Mouse (Mus musculus) forebrain, postnatal 0 days (tissue): ENCODE results near the gene Mamstr. TPM values are rescaled to one million over a fixed set of nuclear protein-coding genes. Genes with fewer than 3 reads are reported as not detected.

Source experiments
- ATAC-seq: fragments of 200-750 bp; cut with Nextera tagmentation; 2 replicates; pipeline ENCODE4 v1.8.0; 2017; ENCODE audit warnings: mild to moderate bottlenecking, moderate library complexity
- DNase-seq: peaks from one replicate; pipeline ENCODE4 v3.0.0-alpha.2; 2015
- H3K27ac ChIP-seq: fragments of 300-500 bp; sonication (generic); 2 replicates; pipeline ENCODE4 v1.5.1; 2014; ENCODE audit warnings: low read depth, mild to moderate bottlenecking, antibody characterized with exemption, low read length, moderate library complexity, mixed read lengths
- H3K27me3 ChIP-seq: fragments of 300-500 bp; sonication (generic); 2 replicates; pipeline ENCODE4 v1.6.1; 2014; ENCODE audit warnings: mild to moderate bottlenecking, low read length, mixed read lengths; ENCODE audit not compliant: insufficient read depth
- H3K36me3 ChIP-seq: fragments of 300-500 bp; sonication (generic); 2 replicates; pipeline ENCODE4 v1.6.1; 2014; ENCODE audit warnings: mild to moderate bottlenecking, moderate library complexity; ENCODE audit not compliant: insufficient read depth
- H3K4me1 ChIP-seq: fragments of 300-500 bp; sonication (generic); 2 replicates; pipeline ENCODE4 v1.6.1; 2014; ENCODE audit warnings: antibody characterized with exemption; ENCODE audit not compliant: insufficient read depth
- H3K4me2 ChIP-seq: fragments of 300-500 bp; sonication (generic); 2 replicates; pipeline ENCODE4 v1.6.1; 2014; ENCODE audit warnings: low read depth, mild to moderate bottlenecking, moderate library complexity
- H3K4me3 ChIP-seq: fragments of 300-500 bp; sonication (generic); 2 replicates; pipeline ENCODE4 v1.5.1; 2014; ENCODE audit warnings: low read depth, low read length, mixed read lengths
- H3K9ac ChIP-seq: fragments of 300-500 bp; sonication (generic); 2 replicates; pipeline ENCODE4 v1.6.1; 2014; ENCODE audit warnings: mild to moderate bottlenecking
- H3K9me3 ChIP-seq: fragments of 300-500 bp; sonication (generic); 2 replicates; pipeline ENCODE4 v1.6.1; 2016; ENCODE audit warnings: low read length
- CTCF ChIP-seq: sonication (generic); IDR thresholded peaks from 2 replicates; pipeline ENCODE4 v1.5.1; 2016; ENCODE audit warnings: antibody characterized with exemption, control low read depth, low read depth
- WGBS: fragments of 180-500 bp; shearing (Covaris S2); extraction: QIAGEN DNeasy Blood & Tissue Kit; methylation state at CpG from one replicate; pipeline ENCODE4 v1.1.7; 2014; 5-methylcytosine and 5-hydroxymethylcytosine counted together
- polyA plus RNA-seq: library from polyadenylated mRNA; unstranded; fragments of >200 nt; fragmentation: Nextera tagmentation; extraction: Ambion mirVana; gene quantifications from 2 replicates; pipeline ENCODE4 v1.2.1, GENCODE M21; 2015
- total RNA-seq: library from RNA; depleted of rRNA; stranded (reverse); fragments of >200 nt; gene quantifications from 2 replicates; pipeline ENCODE4 v1.2.3, GENCODE M21; 2014

Gene Mamstr
- total and polyA plus RNA-seq, 2 experiments from 2014 or later = 2.2 to 2.6 TPM

DNA sequence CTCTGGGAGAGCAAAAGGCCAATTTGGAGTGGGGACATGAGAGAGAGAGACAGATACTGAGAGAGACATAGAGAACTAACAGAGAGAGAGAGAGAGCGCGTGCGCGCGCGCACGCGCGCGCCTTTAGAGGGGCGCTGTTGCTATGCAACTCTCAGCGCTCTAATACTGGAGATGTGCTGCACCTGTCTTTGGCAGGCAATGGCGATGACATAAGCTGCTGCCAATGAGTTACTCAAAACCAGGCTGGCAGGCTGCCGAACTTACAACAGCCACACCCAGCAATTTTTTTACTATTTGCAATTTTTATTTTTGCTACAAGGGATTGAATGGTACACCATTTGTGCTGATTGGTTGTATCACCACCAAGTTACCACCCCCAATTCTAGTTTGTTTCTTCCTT is 28.0 kb downstream of the Mamstr start:
- Histone ChIP-seq H3K27me3 (no peaks in the 10 kb centered on the region), H3K9ac (no peak overlapping the region)
- no peak for TF ChIP-seq CTCF

DNA sequence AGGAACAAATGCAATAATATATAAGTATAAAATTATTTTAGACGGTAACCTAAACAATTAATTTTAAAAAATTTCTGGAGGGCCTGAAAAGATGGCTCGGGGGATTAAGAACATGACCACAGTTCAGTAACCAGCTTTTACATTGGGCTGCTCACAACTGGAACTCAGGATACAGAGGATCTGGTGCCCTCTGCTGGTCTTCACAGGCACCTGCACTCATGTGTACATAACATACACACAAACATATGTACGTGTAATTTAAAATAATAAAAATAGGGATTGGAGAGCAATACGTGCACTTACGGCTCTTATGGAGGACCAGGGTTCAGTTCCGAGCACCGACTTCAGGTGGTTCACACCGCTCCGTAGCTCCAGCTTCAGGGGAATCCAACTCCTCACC is 29.1 kb downstream of the Mamstr start:
- no peak overlapping the region for H3K27ac ChIP-seq
- H3K4me3 ChIP-seq = no peak overlapping the region
- WGBS = 95% methylated on average over 9 of the region's 9 CpGs
- no peaks in the 10 kb centered on the region for H3K9me3 ChIP-seq
- H3K4me2 ChIP-seq = no peak overlapping the region
- 0 out of 2 replicates have a peak, but pooled peaks have one; percentile 27 for TF ChIP-seq CTCF
- H3K9ac ChIP-seq = no peak overlapping the region
- ATAC-seq (no peak), DNase-seq (no peak)
- no peaks in the 10 kb centered on the region for H3K36me3 ChIP-seq
- no peaks in the 10 kb centered on the region for H3K27me3 ChIP-seq
- no peaks in the 10 kb centered on the region for H3K4me1 ChIP-seq

More for the DNA sequence above, 28.0 kb downstream of the Mamstr start:
- H3K9me3 ChIP-seq = no peaks in the 10 kb centered on the region
- DNase-seq (peak; percentile 54), ATAC-seq (peak; percentile 51; the same call in 1 of the 2 replicates)
- no peak overlapping the region for H3K4me2 ChIP-seq
- no peaks in the 10 kb centered on the region for H3K36me3 ChIP-seq
- H3K4me3 ChIP-seq = no peak overlapping the region
- H3K4me1 ChIP-seq = no peaks in the 10 kb centered on the region
- WGBS = 68% methylated on average over 14 of the region's 14 CpGs
- no peak overlapping the region for H3K27ac ChIP-seq

DNA sequence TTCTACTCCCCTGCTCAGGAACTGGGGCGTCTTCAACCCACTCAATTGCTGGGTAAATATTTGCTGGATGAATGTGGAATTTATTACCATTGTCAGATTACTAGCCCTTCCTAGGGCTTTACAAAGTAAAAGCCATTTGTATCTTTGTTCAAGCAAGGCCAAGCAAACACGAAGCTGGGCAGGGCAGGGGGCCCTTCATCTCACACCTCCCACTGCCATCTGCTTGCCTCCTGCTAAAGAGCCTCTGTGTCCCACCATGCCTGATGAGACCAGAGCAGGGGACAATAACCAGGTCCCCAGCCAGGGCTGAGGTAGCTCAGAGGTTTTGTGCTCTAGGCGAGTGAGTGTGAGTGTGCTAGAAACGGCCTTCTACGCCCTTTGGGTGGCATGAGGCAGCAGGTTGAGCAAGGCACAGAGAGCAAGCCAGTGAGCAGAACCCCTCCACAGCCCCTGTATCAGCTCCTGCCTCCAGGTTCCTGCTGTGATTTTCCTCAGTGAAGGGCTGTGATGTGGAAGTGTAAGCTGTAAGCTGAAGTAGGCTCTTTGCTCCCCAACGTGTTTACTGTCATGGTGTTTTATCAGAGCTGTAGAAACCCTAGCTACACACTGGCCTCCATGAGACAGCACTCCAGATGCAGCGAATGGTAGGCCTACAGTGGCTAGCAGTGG is 38.0 kb downstream of the Mamstr start:
- Histone ChIP-seq H3K9me3 (no peaks in the 10 kb centered on the region), H3K4me3 (no peak overlapping the region), H3K36me3 (no peaks in the 10 kb centered on the region; the same call in 1 of the 2 replicates), H3K9ac (no peak overlapping the region), H3K27ac (no peak overlapping the region), H3K4me2 (no peak overlapping the region), H3K4me1 (no peaks in the 10 kb centered on the region), H3K27me3 (no peaks in the 10 kb centered on the region)
- no peak for TF ChIP-seq CTCF
- no peak for DNase-seq
- ATAC-seq = no peak
- WGBS = 80% methylated on average over 7 of the region's 7 CpGs

DNA sequence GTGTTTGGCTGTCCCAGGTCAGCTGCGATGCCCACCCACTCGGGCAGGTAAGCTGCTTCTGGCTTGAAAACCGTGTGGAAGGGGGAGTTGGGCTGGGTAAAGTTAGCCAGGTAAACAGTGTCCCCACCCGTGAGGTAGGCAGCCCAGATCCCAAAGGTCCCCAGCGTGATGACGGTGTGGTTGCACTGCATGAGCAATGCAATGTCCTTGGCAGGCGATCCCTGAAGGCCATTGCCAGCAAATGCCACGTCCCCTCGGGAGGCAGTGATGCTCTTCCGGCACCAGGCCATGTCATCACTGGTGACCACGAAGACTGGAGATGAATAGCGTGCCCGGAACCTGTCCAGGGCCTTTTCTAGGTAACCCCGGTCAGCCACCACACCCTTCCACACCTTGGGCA is 38.7 kb downstream of the Mamstr start:
- ATAC-seq (no peak), DNase-seq (no peak)
- 92% methylated on average over 14 of the region's 14 CpGs for WGBS
- Histone ChIP-seq H3K27me3 (no peaks in the 10 kb centered on the region), H3K9me3 (no peaks in the 10 kb centered on the region), H3K4me1 (no peaks in the 10 kb centered on the region), H3K4me3 (no peak overlapping the region), H3K4me2 (no peak overlapping the region), H3K9ac (no peak overlapping the region), H3K36me3 (no peaks in the 10 kb centered on the region; the same call in 1 of the 2 replicates), H3K27ac (no peak overlapping the region)
- no peak for TF ChIP-seq CTCF

DNA sequence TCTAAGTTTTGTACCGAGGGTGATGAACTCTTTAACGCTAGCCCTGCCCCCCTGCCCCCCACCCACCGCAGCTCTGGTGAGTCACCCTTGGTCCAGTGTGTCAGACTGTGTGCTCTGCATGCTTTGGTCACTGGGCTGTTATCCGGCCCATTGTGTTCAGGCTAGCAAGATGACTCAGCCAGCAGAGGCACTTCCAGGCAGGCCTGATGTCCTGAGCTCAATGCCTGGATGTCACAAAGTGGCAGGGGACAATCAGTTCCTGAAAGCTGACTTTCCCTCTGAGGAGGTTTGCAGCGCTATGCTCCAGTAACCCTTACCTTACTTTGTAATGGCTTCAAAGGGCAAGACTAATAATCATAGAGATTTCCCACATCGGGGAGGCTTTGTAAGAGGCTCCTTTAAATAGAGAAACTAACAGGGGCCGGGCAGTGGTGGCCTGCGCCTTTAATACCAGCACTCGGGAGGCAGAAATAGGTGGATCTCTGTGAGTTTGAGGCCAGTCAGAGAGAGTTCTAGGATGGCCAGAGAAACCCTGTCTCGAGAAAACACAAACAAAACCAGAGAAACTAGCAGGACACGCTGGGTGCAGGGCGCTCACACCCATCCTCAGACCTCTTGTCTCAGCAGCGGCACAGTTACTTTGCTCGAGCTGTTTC is 40.3 kb downstream of the Mamstr start:
- Histone ChIP-seq H3K4me3 (no peak overlapping the region), H3K36me3 (no peaks in the 10 kb centered on the region; the same call in 1 of the 2 replicates), H3K4me2 (no peak overlapping the region), H3K9me3 (no peaks in the 10 kb centered on the region), H3K27ac (no peak overlapping the region), H3K9ac (no peak overlapping the region), H3K4me1 (no peaks in the 10 kb centered on the region), H3K27me3 (no peaks in the 10 kb centered on the region)
- TF ChIP-seq CTCF = no peak
- DNase-seq (no peak), ATAC-seq (no peak)
- WGBS = 66% methylated on average over 14 of the region's 14 CpGs

DNA sequence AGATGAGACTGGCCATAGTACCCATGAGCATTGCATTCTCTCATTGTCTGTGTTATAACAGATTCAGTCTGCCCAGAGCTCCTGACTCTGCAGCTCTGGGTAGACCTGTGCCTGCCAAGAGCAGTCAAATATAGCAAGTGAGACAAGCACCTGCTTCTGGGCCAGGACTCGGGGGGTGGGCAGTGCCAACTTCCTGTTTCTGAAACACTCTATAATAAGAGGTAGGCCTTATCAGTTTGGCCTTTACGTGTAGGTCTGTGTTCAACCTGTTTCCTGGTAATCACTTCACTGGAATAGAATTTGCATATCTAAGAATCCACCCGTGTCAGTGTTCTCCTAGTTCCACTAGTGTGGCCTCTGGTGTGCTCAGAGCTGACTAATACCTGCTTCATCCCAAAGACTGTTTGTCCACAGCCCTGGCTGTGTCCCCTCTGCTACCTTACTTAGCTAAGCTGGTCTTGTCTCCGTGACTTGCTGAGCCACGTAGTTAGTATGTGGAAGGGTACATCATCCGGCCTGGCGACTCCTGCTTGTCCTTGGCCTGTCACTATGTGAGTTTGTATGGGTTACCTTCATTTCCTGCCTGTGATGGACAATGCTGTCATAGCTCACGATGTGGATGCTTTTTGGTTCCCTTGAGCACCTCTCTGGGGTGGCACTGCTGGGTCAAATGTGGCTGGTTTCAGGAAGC is 41.4 kb downstream of the Mamstr start:
- no peak overlapping the region for H3K4me3 ChIP-seq
- no peaks in the 10 kb centered on the region; the same call in 1 of the 2 replicates for H3K36me3 ChIP-seq
- WGBS = 88% methylated on average over 8 of the region's 8 CpGs
- TF ChIP-seq CTCF = no peak
- H3K9me3 ChIP-seq = no peaks in the 10 kb centered on the region
- H3K27ac ChIP-seq = no peak overlapping the region
- no peaks in the 10 kb centered on the region for H3K27me3 ChIP-seq
- no peak overlapping the region for H3K9ac ChIP-seq
- ATAC-seq = no peak
- no peak for DNase-seq
- H3K4me2 ChIP-seq = no peak overlapping the region
- no peaks in the 10 kb centered on the region for H3K4me1 ChIP-seq
